Mouse (Mus musculus) naive thymus-derived CD4-positive, alpha-beta T cell, adult 2 months (primary cell): ENCODE results near the gene Cst3.

ENCODE experiments used
- DNase-seq: peaks from one replicate; pipeline ENCODE4 v3.0.0-alpha.2; 2011; ENCODE audit warnings: low read depth

The Cst3 gene

GRCm38 (mm10) chr2:148875335-148875811, at the start of gene Cst3:
Cst3 (minus strand) TSS chr2:148875692.
- DNase-seq, result peak; percentile 85

GRCm38 (mm10) chr2:148902286-148902685, 26.8 kb upstream of the Cst3 start:
- peak; percentile 53 for DNase-seq

- no peak for DNase-seq
These were observed 24.8 kb upstream of the Cst3 start for GRCm38 (mm10) chr2:148900305-148900704.

- DNase-seq, result no peak
These were observed 20.7 kb upstream of the Cst3 start for GRCm38 (mm10) chr2:148896219-148896618.

GRCm38 (mm10) chr2:148893107-148893506, 17.6 kb upstream of the Cst3 start:
- no peak for DNase-seq

- no peak for DNase-seq
These were observed 14.7 kb upstream of the Cst3 start for GRCm38 (mm10) chr2:148890021-148890851.

- DNase-seq, result no peak
These were observed 14.0 kb upstream of the Cst3 start for GRCm38 (mm10) chr2:148889331-148890010.

- no peak for DNase-seq
These were observed 13.4 kb upstream of the Cst3 start for GRCm38 (mm10) chr2:148888872-148889271.

- DNase-seq, result no peak
These were observed 9.2 kb upstream of the Cst3 start for GRCm38 (mm10) chr2:148884738-148885137.

- no peak for DNase-seq
These were observed 3.7 kb upstream of the Cst3 start for GRCm38 (mm10) chr2:148879199-148879598.

GRCm38 (mm10) chr2:148878641-148879130, 3.2 kb upstream of the Cst3 start:
- DNase-seq, result no peak

- DNase-seq, result no peak
These were observed 1.7 kb upstream of the Cst3 start for GRCm38 (mm10) chr2:148877016-148877770.

GRCm38 (mm10) chr2:148874617-148875334, 716 bp downstream of the Cst3 start:
- DNase-seq, result peak; percentile 40

GRCm38 (mm10) chr2:148874224-148874616, 1.3 kb downstream of the Cst3 start:
- peak; percentile 4 for DNase-seq

- DNase-seq, result no peak
These were observed 2.6 kb downstream of the Cst3 start for GRCm38 (mm10) chr2:148872860-148873259.

- DNase-seq, result no peak
These were observed 5.0 kb downstream of the Cst3 start for GRCm38 (mm10) chr2:148870526-148870925.

- no peak for DNase-seq
These were observed 6.5 kb downstream of the Cst3 start for GRCm38 (mm10) chr2:148868959-148869358.

GRCm38 (mm10) chr2:148864966-148865365, 10.5 kb downstream of the Cst3 start, which contains the start of gene 9230104L09Rik:
9230104L09Rik (minus strand) TSS chr2:148865038.
- DNase-seq, result no peak

- DNase-seq, result no peak
These were observed 13.8 kb downstream of the Cst3 start for GRCm38 (mm10) chr2:148861693-148862092.

GRCm38 (mm10) chr2:148860993-148861392, 14.5 kb downstream of the Cst3 start:
- no peak for DNase-seq

GRCm38 (mm10) chr2:148857506-148857905, 18.0 kb downstream of the Cst3 start:
- DNase-seq, result no peak
